Mouse (Mus musculus) layer of hippocampus, adult 9-10 months (tissue): ENCODE data around the gene Fads2.

Source experiments
- DNase-seq: peaks from one replicate; pipeline ENCODE4 v3.0.0; 2022; ENCODE audit warnings: low spot score

Fads2 gene

DNA sequence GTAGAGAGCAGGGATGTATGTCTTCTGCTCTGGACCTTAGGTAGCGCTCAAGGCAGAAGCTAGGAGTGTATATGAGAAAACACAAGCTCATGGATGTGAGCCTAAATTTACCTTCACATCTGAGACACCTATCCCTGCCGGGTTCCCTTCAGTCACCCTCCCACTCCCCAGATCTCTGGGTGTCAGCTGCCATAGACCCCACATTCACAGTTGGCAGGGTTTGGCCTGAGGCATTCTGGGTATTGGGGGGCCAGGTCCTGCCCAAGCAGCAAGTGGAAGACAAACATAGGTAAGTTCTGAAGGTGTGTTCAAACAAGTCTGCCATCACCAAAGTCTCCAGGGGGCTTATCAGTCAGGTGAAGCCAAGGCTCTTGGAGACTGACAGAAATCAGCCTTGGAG, 39.9 kb downstream of the Fads2 start:
- DNase-seq: no peak

DNA sequence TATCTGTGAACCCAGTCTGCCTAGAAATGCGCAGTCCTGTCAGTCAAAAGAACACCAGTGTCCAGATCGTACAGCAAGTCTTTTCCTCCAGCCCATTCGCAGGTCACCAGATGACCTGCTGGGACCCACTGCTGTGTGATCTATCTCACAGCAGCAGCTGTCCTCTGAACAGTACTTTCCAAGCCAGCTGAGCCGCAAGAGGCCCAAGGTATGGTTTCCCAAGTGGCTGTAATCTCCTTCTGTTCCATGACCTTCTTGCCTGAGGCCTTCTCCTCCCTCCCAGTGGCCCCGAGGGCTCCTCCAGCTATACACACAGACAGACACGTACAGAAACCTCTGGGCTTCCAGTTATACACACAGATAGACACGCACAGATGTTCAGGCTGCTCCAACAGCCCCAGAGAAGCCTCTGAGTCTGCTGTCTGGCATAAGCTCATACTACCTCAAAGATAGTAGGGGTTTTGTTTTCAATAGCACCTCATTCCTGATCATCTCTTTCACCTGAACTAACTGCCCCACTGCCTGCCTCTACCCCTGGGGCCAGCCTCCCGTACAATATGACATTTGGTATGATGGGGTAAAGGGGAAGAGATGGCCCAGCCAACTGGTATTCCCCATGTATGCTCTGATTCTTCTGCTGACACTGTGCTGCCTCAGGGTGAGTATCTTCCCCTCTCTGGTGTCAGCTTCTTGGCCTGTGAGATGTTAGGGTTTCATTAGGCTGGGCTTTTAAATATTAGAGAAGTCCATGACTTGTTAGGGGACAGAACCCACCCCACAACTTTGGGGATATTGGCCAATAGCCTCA, 40.6 kb downstream of the Fads2 start:
- DNase-seq: no peak

DNA sequence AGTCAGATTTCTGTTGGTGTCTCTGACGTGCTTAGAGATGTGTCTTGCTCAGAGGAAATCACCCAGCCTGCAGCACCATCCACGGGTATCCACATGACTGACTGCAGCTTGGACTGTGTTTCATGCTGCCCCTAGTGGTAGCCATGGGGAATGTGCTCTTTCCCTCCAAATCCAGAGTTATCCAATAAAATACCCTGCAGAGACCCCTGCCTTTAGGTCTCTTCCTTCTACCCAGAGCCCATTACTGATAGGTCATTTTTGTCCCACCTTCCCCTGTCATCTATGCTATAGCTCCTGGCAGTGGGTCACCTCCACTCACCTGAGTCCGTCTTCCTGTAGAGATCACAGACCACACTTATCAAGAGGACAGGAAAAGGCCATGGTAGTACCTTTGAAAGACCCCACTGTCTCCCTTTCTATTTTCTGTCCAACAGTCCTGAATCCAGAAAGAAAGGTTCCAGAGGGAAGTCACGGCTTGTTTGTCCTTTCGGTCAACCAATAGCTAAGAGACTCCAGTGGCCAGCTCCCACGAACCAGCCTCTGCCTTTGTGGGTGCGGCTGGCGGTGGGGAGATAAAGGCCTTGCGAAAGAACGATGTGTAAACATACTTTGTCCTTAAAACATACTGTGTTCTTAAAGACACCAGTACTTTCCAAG, 41.5 kb downstream of the Fads2 start:
- no peak for DNase-seq

DNA sequence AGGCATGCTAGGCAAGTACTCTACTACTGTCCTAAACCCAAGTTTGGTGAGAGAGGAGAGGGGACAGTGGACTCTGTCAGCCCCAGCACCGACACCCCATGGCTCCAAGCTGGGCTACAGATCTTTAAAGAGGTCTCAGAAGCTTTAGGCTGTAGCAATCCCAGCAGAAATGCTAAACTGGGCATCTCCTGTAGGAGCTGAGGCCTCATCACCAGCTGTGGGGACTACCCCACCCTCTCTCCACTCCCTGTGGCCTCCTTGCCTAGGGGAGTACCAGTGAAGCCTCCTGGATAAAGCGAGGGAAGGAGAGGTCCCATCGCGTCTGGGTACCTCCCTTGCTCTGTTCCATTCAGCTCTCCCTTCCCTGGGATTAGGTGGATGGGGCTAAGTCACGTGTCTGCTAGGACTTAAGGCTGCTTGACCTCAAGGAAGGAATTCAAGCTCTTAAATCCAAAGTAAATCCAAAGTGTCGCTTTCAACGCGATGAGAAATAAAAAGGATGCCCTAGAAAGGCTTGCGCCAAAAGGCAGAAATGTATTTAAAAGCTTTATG, 42.6 kb downstream of the Fads2 start:
- no peak for DNase-seq

DNA sequence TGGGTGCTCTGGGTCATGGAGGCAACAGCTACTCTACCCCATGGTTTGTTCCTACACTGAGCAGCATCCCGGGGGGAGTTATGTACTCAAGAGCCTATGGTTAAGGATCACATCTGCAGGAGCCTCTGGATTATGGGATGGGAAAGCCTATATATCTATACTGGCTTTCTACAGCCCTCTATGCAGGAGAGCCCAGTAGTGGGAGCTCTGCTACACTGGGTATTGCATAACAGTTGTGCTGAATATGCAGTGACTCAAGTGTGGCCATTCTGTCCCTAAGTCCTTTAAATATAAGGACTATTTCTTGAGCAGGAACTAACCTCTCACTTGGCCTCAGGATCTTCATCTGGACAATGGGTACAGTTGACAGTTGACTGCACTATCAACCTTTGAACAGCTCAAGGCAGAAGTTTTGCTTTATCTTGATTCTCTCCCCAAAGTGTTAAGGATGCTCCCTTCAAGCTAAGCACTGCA, 43.2 kb downstream of the Fads2 start:
- no peak for DNase-seq

DNA sequence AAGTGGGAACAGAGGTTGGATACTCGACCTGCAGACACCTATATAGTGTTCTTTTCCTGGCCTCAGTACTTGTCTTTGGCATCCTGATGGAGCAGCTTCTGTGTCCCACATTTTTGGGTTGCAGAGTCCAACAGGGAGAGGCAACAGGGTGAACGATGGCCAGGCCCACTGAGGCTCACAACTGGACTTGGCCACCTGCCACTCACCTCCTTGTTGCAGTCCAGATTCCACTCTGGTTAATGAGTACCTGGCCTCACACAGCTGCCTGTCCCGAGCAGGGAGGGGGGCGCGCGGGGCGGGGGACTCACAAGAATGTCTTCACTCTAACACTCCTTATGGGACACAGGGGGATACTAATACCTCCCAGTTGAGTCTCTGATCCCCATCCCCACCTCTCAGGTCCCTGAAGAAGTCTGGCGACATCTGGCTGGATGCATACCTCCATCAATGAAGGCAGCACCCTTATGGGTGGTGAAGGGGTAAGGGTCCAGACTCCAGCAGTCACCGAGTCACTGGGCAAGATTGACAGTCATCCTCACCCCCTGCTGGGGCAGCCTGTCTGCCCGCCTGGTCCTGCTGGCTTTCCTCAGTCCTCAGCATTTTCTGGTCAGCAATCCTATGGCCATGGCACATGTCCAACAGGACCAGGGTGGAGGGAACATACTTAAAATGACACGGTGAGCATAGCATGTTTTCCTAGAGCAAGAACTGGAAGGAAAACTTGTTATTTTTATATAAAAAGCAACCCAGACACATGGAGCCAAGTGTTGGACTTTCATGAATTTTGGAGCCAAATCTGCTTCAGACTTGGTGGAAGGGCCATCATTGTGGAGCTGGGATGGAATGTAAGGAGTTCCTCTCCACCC, 43.8 kb downstream of the Fads2 start:
- no peak for DNase-seq

DNA sequence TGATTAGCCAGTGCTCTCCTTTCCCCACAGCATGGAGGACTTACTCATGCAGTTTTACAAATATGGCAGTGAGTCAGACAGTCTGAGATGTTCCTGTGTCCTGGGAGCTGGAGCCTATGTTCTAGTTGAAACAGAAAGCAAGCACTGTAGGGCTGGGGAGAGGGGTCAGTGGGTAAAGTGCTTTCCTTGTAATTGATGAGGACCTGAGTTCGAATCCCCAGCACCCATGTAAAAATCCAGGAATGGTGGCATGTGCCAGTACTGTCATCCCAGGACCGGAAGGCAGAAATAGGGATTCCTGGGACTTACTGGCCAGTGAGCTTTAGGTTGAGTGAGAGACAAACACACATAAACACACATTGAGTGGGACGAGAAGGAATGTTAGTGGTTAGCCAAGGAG, 44.9 kb downstream of the Fads2 start:
- no peak for DNase-seq

DNA sequence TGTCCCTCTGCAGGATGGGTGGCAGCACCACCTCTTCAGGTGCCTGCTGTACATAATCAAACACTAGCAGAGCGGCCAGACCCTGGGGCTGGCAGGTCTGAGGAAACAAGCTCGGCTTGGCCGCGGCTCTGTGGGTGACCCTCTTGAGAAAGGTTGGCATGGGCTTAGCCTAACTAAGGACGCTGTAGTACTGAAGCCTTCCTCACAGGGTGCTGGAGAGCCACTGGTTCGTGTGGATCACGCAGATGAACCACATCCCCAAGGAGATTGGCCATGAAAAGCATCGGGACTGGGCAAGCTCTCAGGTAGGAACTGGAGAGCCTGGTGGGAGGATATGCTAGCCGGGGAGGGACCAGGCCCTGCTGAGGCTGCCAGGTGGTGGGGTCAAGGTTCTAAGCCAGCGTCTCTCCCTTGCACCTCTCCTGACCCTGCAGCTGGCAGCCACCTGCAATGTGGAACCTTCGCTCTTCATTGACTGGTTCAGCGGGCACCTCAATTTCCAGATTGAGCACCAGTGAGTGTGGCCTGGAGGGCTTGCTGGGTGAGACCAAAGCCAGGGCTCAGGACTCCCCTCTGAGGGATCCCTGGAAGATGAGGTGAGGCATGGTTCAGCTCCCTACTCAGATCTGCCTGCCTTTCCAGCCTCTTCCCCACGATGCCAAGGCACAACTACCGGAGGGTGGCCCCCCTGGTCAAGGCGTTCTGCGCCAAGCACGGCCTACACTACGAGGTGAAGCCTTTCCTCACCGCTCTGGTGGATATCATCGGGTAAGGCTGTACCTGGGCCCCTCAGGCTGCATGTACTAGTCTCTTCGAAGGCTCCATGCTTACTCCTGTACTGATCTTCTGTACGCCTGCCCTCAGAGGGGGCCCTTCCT, 45.5 kb downstream of the Fads2 start:
- DNase-seq: no peak

DNA sequence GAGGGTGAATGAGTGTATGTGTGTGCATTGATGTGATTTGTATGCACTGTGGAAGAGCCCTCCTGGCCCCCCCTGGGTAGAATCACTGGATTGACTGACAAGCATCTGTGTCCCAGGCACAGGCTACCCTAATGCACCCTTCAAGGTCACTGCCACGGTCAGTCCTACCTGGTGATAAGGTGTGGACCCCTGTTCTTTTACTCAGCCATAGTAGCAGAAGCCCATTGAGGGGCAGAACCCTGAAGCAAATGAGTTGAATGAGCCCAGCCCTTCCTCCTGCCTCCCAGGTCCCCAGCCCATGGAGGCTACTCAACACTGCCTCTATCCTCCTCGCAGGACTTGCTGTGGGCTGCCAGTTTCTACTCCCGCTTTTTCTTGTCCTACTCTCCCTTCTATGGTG, 46.3 kb downstream of the Fads2 start:
- no peak for DNase-seq

DNA sequence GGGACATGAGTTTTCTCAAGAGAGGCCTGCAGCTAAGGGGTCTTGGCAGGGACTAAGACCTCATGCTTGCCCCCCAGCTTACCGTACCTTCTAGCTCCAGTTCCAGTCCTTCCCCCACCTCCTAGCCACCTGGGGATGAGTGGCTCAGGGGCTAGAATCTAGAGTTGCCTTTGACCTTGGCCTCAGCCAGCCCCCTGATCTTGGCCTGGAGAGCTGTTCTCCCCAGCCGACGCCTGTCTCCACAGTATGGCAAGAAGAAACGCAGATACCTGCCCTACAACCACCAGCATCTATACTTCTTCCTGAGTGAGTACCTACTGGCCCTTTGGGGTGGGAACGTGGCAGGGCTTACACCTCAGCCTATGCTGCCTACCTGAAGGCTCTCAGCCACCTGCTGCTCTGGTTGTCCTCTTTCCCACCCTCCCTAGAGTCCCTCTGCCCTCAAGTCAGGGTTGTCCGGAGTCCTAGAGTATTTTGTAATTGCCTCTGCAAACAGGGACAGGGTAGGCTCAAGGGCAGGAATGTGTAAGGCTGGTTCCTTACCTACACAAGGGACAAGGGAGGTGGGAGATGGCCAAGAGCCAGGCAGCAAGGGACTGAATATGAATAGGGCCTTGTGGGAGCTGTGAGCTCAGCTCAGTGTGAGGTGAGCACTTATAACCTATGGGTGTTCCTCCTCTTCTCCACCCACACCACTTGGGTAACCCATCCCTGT, 47.0 kb downstream of the Fads2 start:
- no peak for DNase-seq

DNA sequence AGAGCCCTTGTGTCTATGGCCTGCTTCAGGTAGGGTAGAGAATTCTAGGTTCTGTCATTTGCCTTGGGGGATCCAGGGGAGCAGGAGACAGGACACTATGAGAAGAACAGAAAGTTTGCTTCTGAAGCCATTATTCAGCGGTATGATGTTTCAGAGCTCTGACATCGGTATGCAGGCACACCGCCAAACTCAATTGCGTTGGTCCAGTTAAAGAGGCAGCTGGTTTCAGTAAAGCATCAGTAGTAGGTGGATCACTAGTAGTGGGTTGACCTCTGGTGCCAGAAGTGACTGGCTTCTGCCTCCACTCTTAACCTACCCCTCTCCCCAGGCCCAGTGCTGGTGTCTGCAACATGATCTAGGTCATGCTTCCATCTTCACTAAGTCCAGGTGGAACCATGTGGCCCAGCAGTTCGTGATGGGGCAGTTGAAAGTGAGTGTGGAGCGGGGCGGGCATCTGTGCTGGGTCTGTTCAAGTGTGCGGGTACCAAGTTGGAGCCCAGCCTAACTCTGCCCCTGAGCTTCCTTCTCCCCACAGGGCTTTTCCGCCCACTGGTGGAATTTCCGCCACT, 47.8 kb downstream of the Fads2 start:
- DNase-seq: no peak

DNA sequence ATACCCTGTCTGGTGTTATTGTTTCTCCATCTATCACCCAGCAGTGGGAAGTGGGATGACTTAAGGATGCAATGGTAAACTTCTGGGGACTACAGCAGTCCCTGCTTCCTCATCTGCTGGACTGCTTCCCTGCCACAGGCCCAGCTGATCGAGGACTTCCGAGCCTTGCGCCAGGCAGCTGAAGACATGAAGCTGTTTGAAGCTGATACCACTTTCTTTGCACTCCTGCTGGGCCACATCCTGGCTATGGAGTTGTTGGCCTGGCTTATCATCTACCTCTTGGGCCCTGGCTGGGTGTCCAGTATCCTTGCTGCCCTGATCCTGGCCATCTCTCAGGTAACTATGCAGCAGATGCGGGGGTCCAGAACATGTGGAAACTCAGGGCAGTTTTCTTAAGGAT, 48.8 kb downstream of the Fads2 start:
- no peak for DNase-seq

DNA sequence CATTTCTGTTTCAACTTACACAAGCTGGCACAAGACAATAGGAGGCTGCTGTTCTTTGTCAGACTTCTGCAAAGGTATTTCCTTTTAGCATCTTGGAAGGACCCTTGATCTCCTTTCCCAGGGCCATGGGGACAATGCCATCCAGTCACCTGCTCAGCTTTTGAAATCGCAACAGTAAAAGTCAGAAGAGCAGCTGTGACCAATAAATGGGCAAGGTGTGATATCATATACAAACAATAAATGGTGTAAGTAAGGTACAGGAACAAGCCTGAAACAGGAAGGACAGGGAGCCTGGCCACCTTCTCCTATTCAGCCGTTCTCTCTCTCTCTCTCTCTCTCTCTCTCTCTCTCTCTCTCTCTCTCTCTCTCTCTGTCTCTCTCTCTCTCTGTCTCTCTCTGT, 51.1 kb downstream of the Fads2 start:
- no peak for DNase-seq

DNA sequence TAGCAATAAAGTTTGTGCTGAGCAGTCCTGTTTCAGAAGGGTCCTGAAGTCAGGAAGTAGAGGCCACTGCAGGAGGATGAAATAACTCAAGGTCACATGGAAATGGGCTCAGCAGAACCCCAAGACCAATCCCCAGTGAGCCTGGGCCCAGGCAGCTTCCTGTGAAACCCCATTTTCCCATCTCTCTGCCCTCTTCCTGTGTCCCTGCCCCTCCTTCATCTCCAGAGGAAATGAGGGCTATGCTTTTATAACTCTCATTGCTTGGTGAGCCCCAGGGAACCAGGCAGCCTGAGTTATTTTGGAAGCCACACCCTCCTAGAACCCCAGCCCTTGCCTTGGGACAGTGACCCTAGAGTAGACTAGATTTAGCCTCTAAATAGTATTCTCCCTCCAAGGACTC, 52.0 kb downstream of the Fads2 start:
- DNase-seq: no peak

DNA sequence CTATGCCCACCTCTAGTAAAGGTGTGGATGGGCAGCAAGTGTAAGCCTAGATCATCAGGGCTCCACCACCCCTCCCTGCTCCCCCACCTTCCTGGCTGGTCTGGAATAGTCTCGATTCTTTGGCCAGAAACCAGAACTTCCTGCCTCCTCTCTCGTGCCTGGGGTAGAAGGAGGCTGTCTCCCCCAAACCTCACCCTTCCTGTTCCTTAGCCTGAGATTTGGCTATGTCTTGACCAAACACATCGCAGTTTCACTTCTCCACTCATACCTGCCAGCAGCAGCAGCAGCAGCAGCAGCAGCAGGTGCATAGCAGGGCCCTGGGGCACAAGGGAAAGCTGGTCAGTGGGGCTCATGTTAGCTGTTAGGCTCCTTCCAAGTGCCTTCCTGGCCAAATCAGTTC, 54.6 kb downstream of the Fads2 start:
- DNase-seq: no peak

DNA sequence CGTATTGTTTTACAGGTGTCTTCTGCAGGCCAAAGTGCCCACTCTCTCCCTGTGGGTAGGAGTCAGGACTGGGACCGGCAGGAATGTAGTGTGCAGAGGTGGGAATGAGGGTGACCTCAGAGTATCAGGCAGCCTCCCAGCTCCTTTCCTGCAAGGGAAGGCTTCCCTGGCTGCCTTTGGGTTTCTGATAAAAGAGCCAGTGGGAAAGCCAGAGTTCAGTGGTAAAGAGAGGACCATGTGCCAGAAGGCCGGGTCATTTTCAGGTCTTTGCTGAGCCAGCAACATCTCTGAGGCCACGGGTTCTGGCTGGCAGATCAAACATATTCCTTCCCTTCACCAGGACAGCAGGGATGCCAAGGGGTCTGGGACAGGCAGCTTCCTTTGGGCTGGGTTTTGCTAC, 55.2 kb downstream of the Fads2 start:
- no peak for DNase-seq

DNA sequence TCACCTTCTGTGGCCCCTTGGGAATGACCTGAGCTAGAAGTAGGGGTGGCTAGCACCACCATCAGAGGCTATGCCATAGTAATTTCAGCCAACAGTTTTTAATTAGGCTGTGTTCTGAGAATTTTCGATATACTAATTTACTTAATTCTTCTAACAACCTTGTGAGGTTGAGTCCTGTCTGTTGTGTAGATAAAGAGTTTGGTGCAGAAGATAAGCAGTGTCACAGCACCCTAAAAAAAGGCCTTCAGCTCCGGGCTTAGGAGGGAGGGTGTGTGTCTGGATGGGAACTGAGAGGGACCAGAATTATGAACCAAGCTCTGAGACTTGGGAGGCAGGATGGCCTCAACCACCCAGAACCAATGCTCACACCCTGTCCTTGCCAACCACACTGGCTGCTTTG, 55.8 kb downstream of the Fads2 start:
- DNase-seq: no peak

DNA sequence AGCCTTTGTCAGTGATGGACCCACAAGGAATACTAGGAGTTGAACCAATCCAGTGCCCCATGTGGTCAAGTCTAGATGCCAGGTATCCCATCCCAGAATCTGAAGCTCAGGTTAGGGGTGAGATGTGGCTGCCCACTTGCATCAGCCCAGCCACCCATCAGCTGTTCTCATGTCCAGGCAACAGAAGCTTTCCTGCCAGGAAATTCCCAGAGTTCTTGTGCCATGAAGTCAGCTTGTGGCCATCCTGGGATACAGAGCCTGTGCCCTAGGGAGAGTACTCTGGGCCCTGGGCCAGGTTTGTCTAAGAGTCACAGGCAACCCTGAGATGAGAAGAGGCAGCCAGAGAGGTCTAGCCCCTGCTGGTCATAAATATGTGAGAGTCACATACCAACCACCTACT, 57.9 kb downstream of the Fads2 start:
- DNase-seq: no peak

DNA sequence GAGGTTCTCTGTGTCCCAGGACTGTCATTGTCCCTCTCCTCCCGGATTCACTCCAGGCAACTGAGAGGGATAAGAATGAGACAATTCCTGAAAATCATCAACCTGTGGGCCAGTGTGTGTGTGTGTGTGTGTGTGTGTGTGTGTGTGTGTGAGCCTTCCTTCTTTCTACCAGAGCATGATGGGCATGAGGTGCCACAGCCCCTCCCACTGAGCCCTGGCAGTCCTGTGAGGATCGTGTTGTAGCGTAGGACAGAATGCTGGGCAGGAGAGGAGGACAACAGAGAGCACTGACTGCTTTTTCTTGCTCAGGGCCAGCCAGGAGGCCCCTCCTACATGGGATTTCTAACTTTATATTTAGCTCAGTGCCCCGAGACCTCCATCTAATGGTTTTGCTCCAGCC, 58.7 kb downstream of the Fads2 start:
- no peak for DNase-seq

DNA sequence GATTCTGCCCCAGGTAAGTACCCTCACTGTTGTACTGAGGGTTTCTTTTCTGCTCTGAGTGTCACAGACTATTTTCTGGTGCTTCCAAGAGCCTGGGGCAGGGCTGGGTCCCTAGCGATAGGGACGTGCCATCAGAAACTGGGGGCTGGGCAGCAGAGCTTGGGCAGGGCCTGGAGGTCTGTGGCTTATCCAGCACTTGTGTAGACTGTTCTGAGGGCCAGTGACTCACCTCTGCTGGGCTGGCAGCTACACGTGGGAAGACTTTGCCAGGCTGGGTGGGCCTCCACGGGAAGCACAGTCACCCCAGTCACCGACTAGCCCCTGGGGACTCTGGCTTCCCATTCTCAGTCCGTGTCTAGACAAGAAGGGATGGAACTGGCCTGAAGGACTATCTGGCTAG, 59.3 kb downstream of the Fads2 start:
- DNase-seq: no peak
